Mouse (Mus musculus): ENCODE results near the gene Epb42.

DNA sequence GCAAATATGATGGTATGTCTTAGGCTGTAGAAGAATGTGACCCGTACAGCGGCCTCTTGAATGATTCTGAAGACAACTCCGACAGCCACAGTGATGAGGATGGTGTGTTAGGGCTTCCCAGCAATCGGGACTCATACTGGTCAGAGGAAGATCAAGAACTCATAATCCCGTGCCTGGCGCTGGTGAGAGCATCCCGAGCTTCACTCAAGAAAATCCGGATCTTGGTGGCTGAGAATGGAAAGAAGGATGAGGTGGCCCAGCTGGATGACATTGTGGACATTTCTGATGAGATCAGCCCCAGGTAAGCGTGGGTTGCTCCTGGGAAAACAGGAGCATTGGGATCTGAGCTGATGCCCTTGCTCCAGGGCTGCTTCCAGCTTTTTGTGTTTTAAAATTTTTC is 24.2 kb downstream of the Epb42 start:
- no peak for TF ChIP-seq CTCF (IDR thresholded peaks at IDR 0.05; ENCODE audit: control insufficient read depth, insufficient read depth, insufficient read length)
- no peak for TF ChIP-seq MAX (IDR thresholded peaks at IDR 0.05)
- TF ChIP-seq MYOD1 (IDR thresholded peaks at IDR 0.05; ENCODE audit: control insufficient read depth, insufficient read length, low read depth) = no peak
- TF ChIP-seq USF1 (IDR thresholded peaks at IDR 0.05; ENCODE audit: low read depth) = no peak
- TF ChIP-seq MYOG (IDR thresholded peaks at IDR 0.05; ENCODE audit: control insufficient read depth, extremely low read depth, insufficient read length) = no peak
- no peak for TF ChIP-seq CEBPB (IDR thresholded peaks at IDR 0.05; ENCODE audit: low read depth)
- TF ChIP-seq FOSL1 (IDR thresholded peaks at IDR 0.05; ENCODE audit: insufficient read depth, low read length, poor library complexity, severe bottlenecking) = no peak

Measured in C2C12 (cell line).